Mouse (Mus musculus) MEL (cell line): Measurements from ENCODE around the gene Trit1.

Experiments used
- MYC ChIP-seq: IDR thresholded peaks from 2 replicates; pipeline ENCODE4 v1.6.1; 2011; ENCODE audit warnings: low read depth, mild to moderate bottlenecking, low read length, improper control_type of control experiment, moderate library complexity
- POLR2AphosphoS5 ChIP-seq: IDR thresholded peaks from 2 replicates; pipeline ENCODE4 v1.6.1; 2012; ENCODE audit warnings: low read depth, borderline replicate concordance, mild to moderate bottlenecking, inconsistent platforms, low read length, moderate library complexity, mixed read lengths

GRCm38 (mm10) chr4:122991177-122991576, 25.2 kb upstream of the Trit1 start:
- TF ChIP-seq MYC: no peak
- TF ChIP-seq POLR2AphosphoS5: no peak
